Mouse (Mus musculus): ENCODE measurements around the gene Sh3bgrl2. TPM values are rescaled to one million over a fixed set of nuclear protein-coding genes. Genes with fewer than 3 reads are reported as not detected.

Gene Sh3bgrl2
- polyA plus RNA-seq, 1 experiment from 2014 or later: 27.4 TPM

GRCm38 (mm10) chr9:83576018-83576688 lies 28.0 kb downstream of the Sh3bgrl2 start:
- Histone ChIP-seq H3K9ac (no peak overlapping the region), H3K27ac (no peak overlapping the region), H3K9me3 (no peaks in the 10 kb centered on the region), H3K27me3 (replicated peaks) (no peaks in the 10 kb centered on the region), H3K4me1 (peaks cover 7% of the 10 kb centered on the region; the same call in 1 of the 2 replicates), H3K4me3 (replicated peaks) (no peak overlapping the region), H3K4me2 (no peak overlapping the region), H3K36me3 (no peaks in the 10 kb centered on the region)
- WGBS: 48% methylated on average over 7 of the region's 7 CpGs
- ATAC-seq (ENCODE audit: insufficient read depth, low FRiP score, low read depth): no peak

- Histone ChIP-seq H3K4me3 (replicated peaks) (no peak overlapping the region), H3K4me1 (peaks cover 7% of the 10 kb centered on the region; the same call in 1 of the 2 replicates), H3K27me3 (replicated peaks) (no peaks in the 10 kb centered on the region), H3K9ac (no peak overlapping the region), H3K4me2 (no peak overlapping the region), H3K36me3 (no peaks in the 10 kb centered on the region), H3K9me3 (no peaks in the 10 kb centered on the region), H3K27ac (no peak overlapping the region)
- ATAC-seq (ENCODE audit: insufficient read depth, low FRiP score, low read depth): no peak
- WGBS: 26% methylated on average over 3 of the region's 3 CpGs
These were observed 28.5 kb downstream of the Sh3bgrl2 start for GRCm38 (mm10) chr9:83576689-83577057.

GRCm38 (mm10) chr9:83577260-83577659 lies 29.1 kb downstream of the Sh3bgrl2 start:
- no peak overlapping the region for H3K27ac ChIP-seq
- no peak for ATAC-seq (ENCODE audit: insufficient read depth, low FRiP score, low read depth)
- H3K9ac ChIP-seq: no peak overlapping the region
- no peak overlapping the region for H3K4me2 ChIP-seq
- peaks cover 7% of the 10 kb centered on the region; the same call in 1 of the 2 replicates for H3K4me1 ChIP-seq
- no peaks in the 10 kb centered on the region for H3K27me3 ChIP-seq (replicated peaks)
- WGBS: 83% methylated on average over 7 of the region's 7 CpGs
- H3K4me3 ChIP-seq (replicated peaks): no peak overlapping the region
- no peaks in the 10 kb centered on the region for H3K36me3 ChIP-seq
- no peaks in the 10 kb centered on the region for H3K9me3 ChIP-seq

- Histone ChIP-seq H3K4me2 (no peak overlapping the region), H3K27me3 (replicated peaks) (no peaks in the 10 kb centered on the region), H3K9ac (no peak overlapping the region), H3K27ac (no peak overlapping the region), H3K4me3 (replicated peaks) (no peak overlapping the region), H3K9me3 (no peaks in the 10 kb centered on the region), H3K4me1 (no peaks in the 10 kb centered on the region; the same call in 1 of the 2 replicates), H3K36me3 (no peaks in the 10 kb centered on the region)
- no peak for ATAC-seq (ENCODE audit: insufficient read depth, low FRiP score, low read depth)
- 73% methylated on average over 4 of the region's 4 CpGs for WGBS
These were observed 30.9 kb downstream of the Sh3bgrl2 start for GRCm38 (mm10) chr9:83579049-83579448.

GRCm38 (mm10) chr9:83582748-83583147 lies 34.6 kb downstream of the Sh3bgrl2 start:
- Histone ChIP-seq H3K36me3 (no peaks in the 10 kb centered on the region), H3K27ac (no peak overlapping the region), H3K4me1 (no peaks in the 10 kb centered on the region), H3K4me2 (no peak overlapping the region), H3K27me3 (replicated peaks) (no peaks in the 10 kb centered on the region), H3K9me3 (no peaks in the 10 kb centered on the region), H3K9ac (no peak overlapping the region), H3K4me3 (replicated peaks) (no peak overlapping the region)
- WGBS: 49% methylated on average over 7 of the region's 7 CpGs
- no peak for ATAC-seq (ENCODE audit: insufficient read depth, low FRiP score, low read depth)

GRCm38 (mm10) chr9:83586316-83587050 lies 38.4 kb downstream of the Sh3bgrl2 start:
- Histone ChIP-seq H3K4me3 (replicated peaks) (no peak overlapping the region), H3K9ac (no peak overlapping the region), H3K36me3 (no peaks in the 10 kb centered on the region), H3K27ac (no peak overlapping the region), H3K4me2 (no peak overlapping the region), H3K27me3 (replicated peaks) (no peaks in the 10 kb centered on the region), H3K4me1 (peaks cover 2% of the 10 kb centered on the region; the same call in 1 of the 2 replicates), H3K9me3 (no peaks in the 10 kb centered on the region)
- WGBS: 84% methylated on average over 17 of the region's 17 CpGs
- no peak for ATAC-seq (ENCODE audit: insufficient read depth, low FRiP score, low read depth)

GRCm38 (mm10) chr9:83587116-83587515 lies 39.0 kb downstream of the Sh3bgrl2 start:
- Histone ChIP-seq H3K4me1 (peaks cover 2% of the 10 kb centered on the region; the same call in 1 of the 2 replicates), H3K27ac (no peak overlapping the region), H3K4me3 (replicated peaks) (no peak overlapping the region), H3K9ac (no peak overlapping the region), H3K9me3 (no peaks in the 10 kb centered on the region), H3K27me3 (replicated peaks) (no peaks in the 10 kb centered on the region), H3K4me2 (no peak overlapping the region), H3K36me3 (no peaks in the 10 kb centered on the region)
- WGBS: 88% methylated on average over 9 of the region's 9 CpGs
- no peak for ATAC-seq (ENCODE audit: insufficient read depth, low FRiP score, low read depth)

GRCm38 (mm10) chr9:83589063-83589462 lies 40.9 kb downstream of the Sh3bgrl2 start:
- no peak for ATAC-seq (ENCODE audit: insufficient read depth, low FRiP score, low read depth)
- no peak overlapping the region for H3K4me2 ChIP-seq
- H3K36me3 ChIP-seq: no peaks in the 10 kb centered on the region
- H3K27ac ChIP-seq: no peak overlapping the region
- no peak overlapping the region for H3K9ac ChIP-seq
- no peaks in the 10 kb centered on the region for H3K9me3 ChIP-seq
- 86% methylated on average over 2 of the region's 2 CpGs for WGBS
- H3K27me3 ChIP-seq (replicated peaks): no peaks in the 10 kb centered on the region
- no peak overlapping the region for H3K4me3 ChIP-seq (replicated peaks)
- H3K4me1 ChIP-seq: peaks cover 2% of the 10 kb centered on the region; the same call in 1 of the 2 replicates

- no peaks in the 10 kb centered on the region for H3K36me3 ChIP-seq
- no peak overlapping the region for H3K9ac ChIP-seq
- no peak for ATAC-seq (ENCODE audit: insufficient read depth, low FRiP score, low read depth)
- H3K4me1 ChIP-seq: peaks cover 2% of the 10 kb centered on the region; the same call in 1 of the 2 replicates
- no peak overlapping the region for H3K4me2 ChIP-seq
- no peak overlapping the region for H3K4me3 ChIP-seq (replicated peaks)
- H3K27me3 ChIP-seq (replicated peaks): no peaks in the 10 kb centered on the region
- no peaks in the 10 kb centered on the region for H3K9me3 ChIP-seq
- no peak overlapping the region for H3K27ac ChIP-seq
- 52% methylated on average over 14 of the region's 14 CpGs for WGBS
These were observed 41.7 kb downstream of the Sh3bgrl2 start for GRCm38 (mm10) chr9:83589680-83590467.

- ATAC-seq (ENCODE audit: insufficient read depth, low FRiP score, low read depth): no peak
- H3K27ac ChIP-seq: no peak overlapping the region
- no peaks in the 10 kb centered on the region for H3K36me3 ChIP-seq
- H3K27me3 ChIP-seq (replicated peaks): no peaks in the 10 kb centered on the region
- H3K9me3 ChIP-seq: no peaks in the 10 kb centered on the region
- H3K4me3 ChIP-seq (replicated peaks): no peak overlapping the region
- peaks cover 2% of the 10 kb centered on the region; the same call in 1 of the 2 replicates for H3K4me1 ChIP-seq
- no peak overlapping the region for H3K4me2 ChIP-seq
- WGBS: 82% methylated on average over 10 of the region's 10 CpGs
- H3K9ac ChIP-seq: no peak overlapping the region
These were observed 43.8 kb downstream of the Sh3bgrl2 start for GRCm38 (mm10) chr9:83591848-83592456.

- H3K27me3 ChIP-seq (replicated peaks): no peaks in the 10 kb centered on the region
- no peak overlapping the region for H3K4me2 ChIP-seq
- H3K27ac ChIP-seq: no peak overlapping the region
- no peak overlapping the region for H3K4me3 ChIP-seq (replicated peaks)
- ATAC-seq (ENCODE audit: insufficient read depth, low FRiP score, low read depth): no peak
- no peak overlapping the region for H3K9ac ChIP-seq
- H3K4me1 ChIP-seq: peaks cover 2% of the 10 kb centered on the region; the same call in 1 of the 2 replicates
- WGBS: 85% methylated on average over 5 of the region's 5 CpGs
- no peaks in the 10 kb centered on the region for H3K9me3 ChIP-seq
- H3K36me3 ChIP-seq: no peaks in the 10 kb centered on the region
These were observed 45.7 kb downstream of the Sh3bgrl2 start for GRCm38 (mm10) chr9:83593811-83594210.
